Mouse (Mus musculus) CH12F3 (cell line): ENCODE results near the gene Unc13a.
"Not testable (repeated sequence)": the region's sequence is repeated elsewhere in the genome, so short reads cannot be mapped to it uniquely, and the experiment has no call there.

Source experiments
- in situ Hi-C: fragments of 300-500 bp; cut with MboI; formaldehyde crosslinking; loops from 2 replicates; pipeline ENCODE4 v1.14.3; 2020; ENCODE audit warnings: low sequenced_read_pairs

The Unc13a gene

GRCm38 (mm10) chr8:71671549-71671965 is at the start of gene Unc13a:
TSS of gene Unc13a (minus strand) at chr8:71671757.
- in situ Hi-C loops, result no loop called here

GRCm38 (mm10) chr8:71719928-71720457 is 48.4 kb upstream of the Unc13a start:
- in situ Hi-C loops, result no loop called here

GRCm38 (mm10) chr8:71719218-71719617 is 47.7 kb upstream of the Unc13a start:
- in situ Hi-C loops, result no loop called here

GRCm38 (mm10) chr8:71718252-71718651 is 46.7 kb upstream of the Unc13a start:
- in situ Hi-C loops, result no loop called here

- in situ Hi-C loops, result no loop called here
These were observed 45.5 kb upstream of the Unc13a start for GRCm38 (mm10) chr8:71717096-71717495.

- in situ Hi-C loops, result no loop called here
These were observed 45.0 kb upstream of the Unc13a start for GRCm38 (mm10) chr8:71716561-71717053.

- in situ Hi-C loops, result no loop called here
These were observed 44.0 kb upstream of the Unc13a start for GRCm38 (mm10) chr8:71715531-71715930.

GRCm38 (mm10) chr8:71711574-71711973 is 40.0 kb upstream of the Unc13a start:
- in situ Hi-C loops, result no loop called here

GRCm38 (mm10) chr8:71709800-71710446 is 38.4 kb upstream of the Unc13a start:
- in situ Hi-C loops, result no loop called here

- in situ Hi-C loops, result no loop called here
These were observed 37.7 kb upstream of the Unc13a start for GRCm38 (mm10) chr8:71709134-71709799.

- in situ Hi-C loops, result no loop called here
These were observed 36.3 kb upstream of the Unc13a start for GRCm38 (mm10) chr8:71707874-71708273.

- in situ Hi-C loops, result not testable (repeated sequence)
These were observed 31.8 kb upstream of the Unc13a start for GRCm38 (mm10) chr8:71703400-71703799.

GRCm38 (mm10) chr8:71702923-71703322 is 31.4 kb upstream of the Unc13a start:
- in situ Hi-C loops, result no loop called here

- in situ Hi-C loops, result no loop called here
These were observed 30.5 kb upstream of the Unc13a start for GRCm38 (mm10) chr8:71702087-71702432.

- in situ Hi-C loops, result no loop called here
These were observed 30.0 kb upstream of the Unc13a start, which contains the start of gene B3gnt3 for GRCm38 (mm10) chr8:71701414-71702086. TSS of gene B3gnt3 (minus strand) at chr8:71701789.

- in situ Hi-C loops, result no loop called here
These were observed 29.1 kb upstream of the Unc13a start for GRCm38 (mm10) chr8:71700493-71701269.

- in situ Hi-C loops, result not testable (repeated sequence)
These were observed 23.9 kb upstream of the Unc13a start for GRCm38 (mm10) chr8:71695456-71695855.

- in situ Hi-C loops, result no loop called here
These were observed 21.8 kb upstream of the Unc13a start for GRCm38 (mm10) chr8:71693166-71694041.

- in situ Hi-C loops, result no loop called here
These were observed 21.0 kb upstream of the Unc13a start for GRCm38 (mm10) chr8:71692509-71692908.

- in situ Hi-C loops, result no loop called here
These were observed 17.5 kb upstream of the Unc13a start, which contains the start of gene Insl3 for GRCm38 (mm10) chr8:71689028-71689427. TSS of gene Insl3 (plus strand) at chr8:71689214.
